Mouse (Mus musculus) inflammation-experienced regulatory T-cells, adult 6 months (primary cell): ENCODE measurements around the gene Dsn1. TPM values are rescaled to one million over a fixed set of nuclear protein-coding genes. Genes with fewer than 3 reads are reported as not detected.
A peak's percentile ranks its signal among the peaks of the same experiment; 100 is the strongest.

Experiments
- ATAC-seq: one replicate; pipeline ENCODE4 v1.8.0; 2017
- polyA plus RNA-seq, 3 experiments: library from polyadenylated mRNA; unstranded; fragments of 100-300 nt; shearing (Covaris generic); gene quantifications; one replicate each; pipeline ENCODE4 v1.2.1; 2017

Gene Dsn1
- polyA plus RNA-seq, 3 experiments from 2014 or later, result 10.3 to 34.2 (median 11.3) TPM

DNA sequence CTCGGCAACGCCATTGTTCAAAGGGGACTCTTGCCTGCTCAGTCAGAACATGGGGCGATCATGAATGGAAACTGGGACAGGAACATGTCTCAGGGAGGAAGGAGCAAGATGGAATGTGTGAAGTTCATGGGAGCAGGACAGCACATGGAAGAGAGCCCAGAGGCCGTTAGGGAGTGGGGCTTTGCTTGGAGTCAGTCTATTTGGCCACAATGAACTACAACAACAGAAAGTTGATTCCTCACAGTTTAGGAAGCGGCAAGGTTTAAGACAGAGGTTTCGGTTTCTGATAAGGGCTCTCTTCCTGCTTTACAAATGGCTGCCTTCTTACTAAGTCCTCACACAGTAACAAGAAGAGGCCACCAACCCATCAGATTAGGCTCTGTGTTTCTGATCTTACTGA, 39.6 kb downstream of the Dsn1 start:
- peak; percentile 65 for ATAC-seq

DNA sequence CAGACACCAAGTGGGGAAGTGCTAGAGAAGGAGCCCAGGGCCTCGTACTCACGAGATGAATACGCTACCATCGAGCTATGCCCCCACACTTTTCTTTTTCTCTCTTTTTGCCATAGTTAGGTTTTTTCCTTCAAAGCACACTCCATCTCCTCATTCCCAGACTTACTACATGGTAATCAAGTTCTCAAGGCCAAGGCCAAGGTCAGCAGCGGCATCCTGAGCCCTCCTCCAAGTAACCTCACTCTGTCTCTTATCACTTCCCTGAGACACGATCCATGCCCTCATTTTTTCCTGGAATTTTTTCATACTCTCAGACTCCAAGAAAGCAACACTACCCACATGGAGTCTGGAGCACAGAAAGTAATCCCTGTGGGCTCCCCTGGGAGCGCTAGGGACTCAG, 43.1 kb downstream of the Dsn1 start:
- ATAC-seq, result no peak

- no peak for ATAC-seq
Measured at GRCm38 (mm10) chr2:156958496-156959252, 48.3 kb downstream of the Dsn1 start.

GRCm38 (mm10) chr2:156957035-156957434, 49.9 kb downstream of the Dsn1 start:
- no peak for ATAC-seq

DNA sequence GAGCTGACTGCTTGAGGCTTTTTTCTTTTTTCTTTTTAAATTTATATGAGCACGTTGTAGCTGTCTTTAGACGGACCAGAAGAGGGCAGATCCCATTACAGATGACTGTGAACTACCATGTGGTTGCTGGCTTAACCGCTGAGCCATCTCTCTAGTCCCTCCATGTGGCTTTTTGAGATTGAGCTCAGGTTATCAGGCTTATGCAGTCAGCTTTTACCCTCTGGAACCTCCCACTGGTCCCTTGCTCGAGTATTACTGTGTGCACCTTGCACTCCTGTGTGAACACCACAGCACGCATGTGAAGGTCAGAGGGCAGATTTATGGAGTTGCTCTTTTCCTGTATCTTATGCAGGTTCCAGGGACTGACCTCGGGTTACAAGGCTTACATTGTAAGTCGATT, 50.6 kb downstream of the Dsn1 start:
- ATAC-seq, result no peak

- ATAC-seq, result no peak
Measured at GRCm38 (mm10) chr2:156954463-156954862, 52.5 kb downstream of the Dsn1 start.

- ATAC-seq, result no peak
Measured at GRCm38 (mm10) chr2:156951301-156952094, 55.5 kb downstream of the Dsn1 start.

DNA sequence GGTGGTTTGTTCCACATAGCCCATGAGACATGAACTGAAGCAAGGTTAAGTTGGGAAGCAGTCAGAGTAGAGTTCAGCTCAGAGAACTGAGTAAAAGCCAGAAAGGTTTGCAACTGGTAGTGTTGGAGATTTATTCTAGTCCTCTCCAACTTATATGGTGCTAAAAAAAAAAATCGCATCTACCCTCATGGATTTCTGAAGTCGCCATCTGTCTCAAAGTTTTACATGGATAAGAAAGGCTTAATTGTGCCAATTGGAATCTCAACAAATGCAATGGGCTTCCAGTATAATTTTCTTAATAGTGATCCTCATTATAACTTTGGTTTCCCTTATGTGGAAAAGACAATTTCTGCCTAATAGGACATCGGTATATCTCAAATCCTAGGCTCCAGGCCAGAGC, 56.1 kb downstream of the Dsn1 start:
- ATAC-seq, result no peak

Other genes with a start within 250 kb of the Dsn1 start
- not detected for gene Myl9, start 231.7 kb downstream of the Dsn1 start, polyA plus RNA-seq
- 1 to 10 TPM; 3.1 to 9.7 (median 4.6) TPM for gene Tgif2, start 167.1 kb downstream of the Dsn1 start, polyA plus RNA-seq
- gene 4930518I15Rik, start 149.2 kb downstream of the Dsn1 start, polyA plus RNA-seq, result 10 to 100 TPM; 13.4 to 30.1 (median 27.0) TPM
- 1 to 10 TPM; 3.3 to 4.6 (median 3.3) TPM for gene Rab5if, start 144.0 kb downstream of the Dsn1 start, polyA plus RNA-seq
- gene Sla2, start 120.0 kb downstream of the Dsn1 start, polyA plus RNA-seq, result 10 to 100 TPM; 55.1 to 91.5 (median 58.8) TPM
- gene Ndrg3, start 15.1 kb downstream of the Dsn1 start, polyA plus RNA-seq, result 100 to 1,000 TPM in 2 of 3 experiments, 10 to 100 TPM in 1; 72.3 to 142 (median 105) TPM
- under 1 TPM in 1 of 3 experiments, not detected in 2; 0.17 TPM for gene Soga1, start 72.1 kb upstream of the Dsn1 start, polyA plus RNA-seq
- gene Tldc2, start 79.9 kb upstream of the Dsn1 start, polyA plus RNA-seq, result not detected
- 100 to 1,000 TPM; 383 to 537 (median 471) TPM for gene Samhd1, start 128.1 kb upstream of the Dsn1 start, polyA plus RNA-seq
- gene Rbl1, start 197.4 kb upstream of the Dsn1 start, polyA plus RNA-seq, result 10 to 100 TPM; 18.6 to 30.7 (median 21.8) TPM